Mouse (Mus musculus): Measurements from ENCODE around the gene Nudt9. TPM values are rescaled to one million over a fixed set of nuclear protein-coding genes. Genes with fewer than 3 reads are reported as not detected.

Gene Nudt9
- polyA plus RNA-seq, 1 experiment from 2014 or later, result 71.7 TPM

GRCm38 (mm10) chr5:104068751-104069150 lies 22.6 kb downstream of the Nudt9 start:
- Histone ChIP-seq H3K4me3 (ENCODE audit: low read length) (no peak overlapping the region), H3K36me3 (ENCODE audit: control insufficient read depth, insufficient read depth, low read length) (peaks cover 6% of the 10 kb centered on the region), H3K9ac (ENCODE audit: low read depth, low read length) (no peak overlapping the region), H3K27me3 (replicated peaks; ENCODE audit: control insufficient read depth, insufficient read depth, low read length) (no peaks in the 10 kb centered on the region), H3K27ac (ENCODE audit: low read depth, low read length) (no peak overlapping the region), H3K9me3 (ENCODE audit: control insufficient read depth, low read length) (no peaks in the 10 kb centered on the region), H3K4me1 (ENCODE audit: control insufficient read depth, insufficient read depth, low read depth, low read length) (no peaks in the 10 kb centered on the region; the same call in 1 of the 2 replicates), H3K4me2 (ENCODE audit: low read length) (no peak overlapping the region)
- WGBS, result 85% methylated on average over 7 of the region's 7 CpGs
- ATAC-seq, result no peak

- Histone ChIP-seq H3K36me3 (ENCODE audit: control insufficient read depth, insufficient read depth, low read length) (no peaks in the 10 kb centered on the region), H3K4me3 (ENCODE audit: low read length) (no peak overlapping the region), H3K4me2 (ENCODE audit: low read length) (no peak overlapping the region), H3K27ac (ENCODE audit: low read depth, low read length) (no peak overlapping the region), H3K9ac (ENCODE audit: low read depth, low read length) (no peak overlapping the region), H3K4me1 (ENCODE audit: control insufficient read depth, insufficient read depth, low read depth, low read length) (no peaks in the 10 kb centered on the region; the same call in 1 of the 2 replicates), H3K27me3 (replicated peaks; ENCODE audit: control insufficient read depth, insufficient read depth, low read length) (no peaks in the 10 kb centered on the region), H3K9me3 (ENCODE audit: control insufficient read depth, low read length) (no peaks in the 10 kb centered on the region)
- no peak for ATAC-seq
- WGBS, result 61% methylated on average over 4 of the region's 4 CpGs
Observed at GRCm38 (mm10) chr5:104071048-104071447, 24.9 kb downstream of the Nudt9 start.

- no peak overlapping the region for H3K9ac ChIP-seq (ENCODE audit: low read depth, low read length)
- no peaks in the 10 kb centered on the region; the same call in 1 of the 2 replicates for H3K4me1 ChIP-seq (ENCODE audit: control insufficient read depth, insufficient read depth, low read depth, low read length)
- H3K27ac ChIP-seq (ENCODE audit: low read depth, low read length), result no peak overlapping the region
- H3K27me3 ChIP-seq (replicated peaks; ENCODE audit: control insufficient read depth, insufficient read depth, low read length), result no peaks in the 10 kb centered on the region
- H3K9me3 ChIP-seq (ENCODE audit: control insufficient read depth, low read length), result no peaks in the 10 kb centered on the region
- H3K4me3 ChIP-seq (ENCODE audit: low read length), result no peak overlapping the region
- WGBS, result 14% methylated on average over 6 of the region's 8 CpGs
- no peak overlapping the region for H3K4me2 ChIP-seq (ENCODE audit: low read length)
- ATAC-seq, result peak; percentile 86
- H3K36me3 ChIP-seq (ENCODE audit: control insufficient read depth, insufficient read depth, low read length), result no peaks in the 10 kb centered on the region
Observed at GRCm38 (mm10) chr5:104072272-104072886, 26.3 kb downstream of the Nudt9 start.

- H3K9ac ChIP-seq (ENCODE audit: low read depth, low read length), result no peak overlapping the region
- H3K27me3 ChIP-seq (replicated peaks; ENCODE audit: control insufficient read depth, insufficient read depth, low read length), result no peaks in the 10 kb centered on the region
- H3K4me2 ChIP-seq (ENCODE audit: low read length), result no peak overlapping the region
- no peak overlapping the region for H3K27ac ChIP-seq (ENCODE audit: low read depth, low read length)
- H3K4me1 ChIP-seq (ENCODE audit: control insufficient read depth, insufficient read depth, low read depth, low read length), result no peaks in the 10 kb centered on the region; the same call in 1 of the 2 replicates
- H3K36me3 ChIP-seq (ENCODE audit: control insufficient read depth, insufficient read depth, low read length), result no peaks in the 10 kb centered on the region
- no peaks in the 10 kb centered on the region for H3K9me3 ChIP-seq (ENCODE audit: control insufficient read depth, low read length)
- peak; percentile 71 for ATAC-seq
- WGBS, result 77% methylated on average over 5 of the region's 5 CpGs
- H3K4me3 ChIP-seq (ENCODE audit: low read length), result no peak overlapping the region
Observed at GRCm38 (mm10) chr5:104073602-104074001, 27.5 kb downstream of the Nudt9 start.

- Histone ChIP-seq H3K27me3 (replicated peaks; ENCODE audit: control insufficient read depth, insufficient read depth, low read length) (no peaks in the 10 kb centered on the region), H3K9ac (ENCODE audit: low read depth, low read length) (no peak overlapping the region), H3K4me3 (ENCODE audit: low read length) (no peak overlapping the region), H3K9me3 (ENCODE audit: control insufficient read depth, low read length) (no peaks in the 10 kb centered on the region), H3K4me1 (ENCODE audit: control insufficient read depth, insufficient read depth, low read depth, low read length) (no peaks in the 10 kb centered on the region; the same call in 1 of the 2 replicates), H3K27ac (ENCODE audit: low read depth, low read length) (no peak overlapping the region), H3K4me2 (ENCODE audit: low read length) (no peak overlapping the region), H3K36me3 (ENCODE audit: control insufficient read depth, insufficient read depth, low read length) (no peaks in the 10 kb centered on the region)
- no peak for ATAC-seq
- WGBS, result 32% methylated on average over 12 of the region's 12 CpGs
Observed at GRCm38 (mm10) chr5:104074388-104074787, 28.3 kb downstream of the Nudt9 start.

- H3K27ac ChIP-seq (ENCODE audit: low read depth, low read length), result no peak overlapping the region
- H3K36me3 ChIP-seq (ENCODE audit: control insufficient read depth, insufficient read depth, low read length), result no peaks in the 10 kb centered on the region
- no peak overlapping the region for H3K9ac ChIP-seq (ENCODE audit: low read depth, low read length)
- H3K4me3 ChIP-seq (ENCODE audit: low read length), result no peak overlapping the region
- no peaks in the 10 kb centered on the region; the same call in 1 of the 2 replicates for H3K4me1 ChIP-seq (ENCODE audit: control insufficient read depth, insufficient read depth, low read depth, low read length)
- no peaks in the 10 kb centered on the region for H3K9me3 ChIP-seq (ENCODE audit: control insufficient read depth, low read length)
- ATAC-seq, result 0 out of 2 replicates have a peak, but pooled peaks have one; percentile 37
- H3K27me3 ChIP-seq (replicated peaks; ENCODE audit: control insufficient read depth, insufficient read depth, low read length), result no peaks in the 10 kb centered on the region
- no peak overlapping the region for H3K4me2 ChIP-seq (ENCODE audit: low read length)
- 47% methylated on average over 10 of the region's 10 CpGs for WGBS
Observed at GRCm38 (mm10) chr5:104076361-104076760, 30.3 kb downstream of the Nudt9 start.

GRCm38 (mm10) chr5:104077508-104077907 lies 31.4 kb downstream of the Nudt9 start, which contains the start of gene Gm17660:
TSS of gene Gm17660 (minus strand) at chr5:104077608.
- H3K9ac ChIP-seq (ENCODE audit: low read depth, low read length), result no peak within 1 kb of the TSS
- 94% methylated on average over 7 of the region's 7 CpGs for WGBS
- no peak for ATAC-seq
- H3K4me1 ChIP-seq (ENCODE audit: control insufficient read depth, insufficient read depth, low read depth, low read length), result no peaks in the 10 kb centered on the region; the same call in 1 of the 2 replicates
- H3K4me3 ChIP-seq (ENCODE audit: low read length), result no peak within 1 kb of the TSS
- H3K36me3 ChIP-seq (ENCODE audit: control insufficient read depth, insufficient read depth, low read length), result no peaks in the 10 kb centered on the region
- no peaks in the 10 kb centered on the region for H3K9me3 ChIP-seq (ENCODE audit: control insufficient read depth, low read length)
- no peaks in the 10 kb centered on the region for H3K27me3 ChIP-seq (replicated peaks; ENCODE audit: control insufficient read depth, insufficient read depth, low read length)
- no peak within 1 kb of the TSS for H3K4me2 ChIP-seq (ENCODE audit: low read length)
- no peak within 1 kb of the TSS for H3K27ac ChIP-seq (ENCODE audit: low read depth, low read length)

GRCm38 (mm10) chr5:104080736-104081135 lies 34.6 kb downstream of the Nudt9 start:
- Histone ChIP-seq H3K36me3 (ENCODE audit: control insufficient read depth, insufficient read depth, low read length) (no peaks in the 10 kb centered on the region), H3K27ac (ENCODE audit: low read depth, low read length) (no peak overlapping the region), H3K9me3 (ENCODE audit: control insufficient read depth, low read length) (no peaks in the 10 kb centered on the region), H3K4me1 (ENCODE audit: control insufficient read depth, insufficient read depth, low read depth, low read length) (no peaks in the 10 kb centered on the region; the same call in 1 of the 2 replicates), H3K27me3 (replicated peaks; ENCODE audit: control insufficient read depth, insufficient read depth, low read length) (no peaks in the 10 kb centered on the region), H3K9ac (ENCODE audit: low read depth, low read length) (no peak overlapping the region), H3K4me2 (ENCODE audit: low read length) (no peak overlapping the region), H3K4me3 (ENCODE audit: low read length) (no peak overlapping the region)
- WGBS, result 91% methylated on average over 6 of the region's 6 CpGs
- no peak for ATAC-seq

GRCm38 (mm10) chr5:104085366-104085765 lies 39.3 kb downstream of the Nudt9 start:
- no peak for ATAC-seq
- no peak overlapping the region for H3K9ac ChIP-seq (ENCODE audit: low read depth, low read length)

More at GRCm38 (mm10) chr5:104085366-104085765, 39.3 kb downstream of the Nudt9 start:
- 83% methylated on average over 9 of the region's 9 CpGs for WGBS
- Histone ChIP-seq H3K27ac (ENCODE audit: low read depth, low read length) (no peak overlapping the region), H3K27me3 (replicated peaks; ENCODE audit: control insufficient read depth, insufficient read depth, low read length) (no peaks in the 10 kb centered on the region), H3K4me3 (ENCODE audit: low read length) (no peak overlapping the region), H3K4me1 (ENCODE audit: control insufficient read depth, insufficient read depth, low read depth, low read length) (no peaks in the 10 kb centered on the region), H3K4me2 (ENCODE audit: low read length) (no peak overlapping the region), H3K9me3 (ENCODE audit: control insufficient read depth, low read length) (no peaks in the 10 kb centered on the region), H3K36me3 (ENCODE audit: control insufficient read depth, insufficient read depth, low read length) (peaks cover 6% of the 10 kb centered on the region; the same call in 1 of the 2 replicates)
